Comparison of ENCODE assay signal across 10 mouse cellular contexts in the genomic region with DNA sequence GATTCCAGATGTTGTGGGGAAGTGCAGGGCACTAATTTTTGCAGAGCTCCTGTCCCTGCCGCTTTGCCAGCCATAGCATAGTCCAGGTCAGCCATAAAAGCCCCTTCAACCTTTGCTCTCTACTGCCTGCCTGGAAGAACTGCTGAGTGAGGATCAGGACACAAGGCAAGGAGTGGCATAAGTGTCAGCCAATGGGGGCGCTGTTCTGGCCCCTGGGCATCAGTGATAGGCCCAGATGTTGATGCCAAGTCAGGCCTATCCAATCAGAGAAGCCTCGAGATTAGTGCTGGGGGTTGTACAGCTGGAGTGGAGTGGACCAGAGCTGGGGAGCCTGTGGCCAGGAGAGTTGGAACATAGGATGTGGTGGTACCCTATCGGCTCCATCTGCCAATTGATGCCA. TPM values are rescaled to one million over a fixed set of nuclear protein-coding genes. Genes with fewer than 3 reads are reported as not detected.
DNase-seq lines count a peak whose midpoint lies in the region; ATAC-seq and TF ChIP-seq lines count a peak whose summit lies in the region.
"Had no signal": no experiment of that assay in that cellular context is flagged by ENCODE, and none has a peak within 500 bp of the region (broad histone marks: within the 10 kb centered on the region; RNA-seq: fewer than 3 reads in every experiment).

No protein-coding gene starts in this region.

- H3K27ac ChIP-seq in limb, embryonic 11.5 days (replicated peaks; ENCODE audit: low read depth, low read length) = no peak overlapping the region
- H3K27ac ChIP-seq in limb, embryonic 10.5 days = no peak overlapping the region
- H3K27ac ChIP-seq in ES-E14 (ENCODE audit: insufficient read depth, low read depth, low read length, poor library complexity, severe bottlenecking) = no peak overlapping the region
- H3K27ac ChIP-seq: forebrain, embryonic 15.5 days had no signal

- peak; percentile 42 for DNase-seq in limb, embryonic 11.5 days (ENCODE audit: low spot score)
- DNase-seq in limb, embryonic 10.5 days (ENCODE audit: low spot score) = no peak
- DNase-seq in ES-E14 (ENCODE audit: low read depth, low spot score) = no peak
- no peak for DNase-seq in left cerebral cortex, postnatal 36 days (ENCODE audit: low spot score in 2 of 2)
- DNase-seq in layer of hippocampus, adult 9-11 months = no peak
- DNase-seq in frontal cortex, adult 2 months (ENCODE audit: extremely low spot score in 1 of 2, low spot score in 1 of 2) = no peak

- H3K4me3 ChIP-seq in limb, embryonic 11.5 days (ENCODE audit: low read depth, low read length) = no peak overlapping the region
- no peak overlapping the region for H3K4me3 ChIP-seq in limb, embryonic 10.5 days
- peak overlapping the region in 1 of 2 experiments; percentile 7; a peak in 1 of 4 replicates for H3K4me3 ChIP-seq in ES-E14 (ENCODE audit: insufficient read depth in 1 of 2, low read depth in 1 of 2, low read length in 2 of 2, poor library complexity in 1 of 2, severe bottlenecking in 1 of 2)
- H3K4me3 ChIP-seq: forebrain, embryonic 15.5 days; myocyte had no signal

- no peaks in the 10 kb centered on the region for H3K9me3 ChIP-seq in limb, embryonic 11.5 days (ENCODE audit: control insufficient read depth, low read length)
- H3K9me3 ChIP-seq in limb, embryonic 10.5 days (replicated peaks) = no peaks in the 10 kb centered on the region
- H3K9me3 ChIP-seq in ES-E14 (ENCODE audit: control insufficient read depth, insufficient read depth, low read depth, low read length) = no peaks in the 10 kb centered on the region
- H3K9me3 ChIP-seq: forebrain, embryonic 15.5 days had no signal

- 0 out of 2 replicates have a peak, but pooled peaks cover 3% of the 10 kb centered on the region for H3K4me1 ChIP-seq in limb, embryonic 11.5 days (ENCODE audit: control insufficient read depth, insufficient read depth, low read length)
- H3K4me1 ChIP-seq in limb, embryonic 10.5 days = peaks cover 19% of the 10 kb centered on the region
- H3K4me1 ChIP-seq in ES-E14 (ENCODE audit: control insufficient read depth in 2 of 2, insufficient read depth in 2 of 2, low read length in 2 of 2, poor library complexity in 1 of 2) = peaks cover 0 to 17% of the 10 kb centered on the region in 2 experiments; a peak in 2 of 4 replicates

- intact Hi-C loops in left cerebral cortex, postnatal 36 days (cut with DNase I) = no loop called here

- H3K9ac ChIP-seq in limb, embryonic 11.5 days (ENCODE audit: low read length) = no peak overlapping the region
- H3K9ac ChIP-seq in ES-E14 (ENCODE audit: insufficient read depth, low read depth, low read length, poor library complexity, severe bottlenecking) = no peak overlapping the region
- H3K9ac ChIP-seq: forebrain, embryonic 15.5 days had no signal

- H3K4me2 ChIP-seq in limb, embryonic 11.5 days (ENCODE audit: low read depth, severe bottlenecking) = no peak overlapping the region
- H3K4me2 ChIP-seq: forebrain, embryonic 15.5 days had no signal

- WGBS in limb, embryonic 11.5 days = 32% methylated on average over 4 of the region's 4 CpGs
- WGBS in limb, embryonic 10.5 days = 26% methylated on average over 4 of the region's 4 CpGs

- H3K27me3 ChIP-seq in limb, embryonic 11.5 days (ENCODE audit: control insufficient read depth, insufficient read depth, low read length) = peaks cover 2% of the 10 kb centered on the region; the same call in 1 of the 2 replicates
- peaks cover 43% of the 10 kb centered on the region for H3K27me3 ChIP-seq in limb, embryonic 10.5 days (ENCODE audit: low read depth, poor library complexity, severe bottlenecking)

- in situ Hi-C loops in ES-E14 (cut with MboI; ENCODE audit: low sequenced_read_pairs in 2 of 2, unreplicated experiment in 2 of 2) = no loop called here

- H3K36me3 ChIP-seq in limb, embryonic 11.5 days (ENCODE audit: control insufficient read depth, insufficient read depth, low read length) = no peaks in the 10 kb centered on the region
- no peaks in the 10 kb centered on the region for H3K36me3 ChIP-seq in limb, embryonic 10.5 days
- H3K36me3 ChIP-seq in ES-E14 (ENCODE audit: control insufficient read depth, insufficient read depth, low read length, poor library complexity, severe bottlenecking) = peaks cover 34% of the 10 kb centered on the region
- H3K36me3 ChIP-seq: forebrain, embryonic 15.5 days had no signal

- no peak for ATAC-seq in limb, embryonic 11.5 days (ENCODE audit: insufficient number of reproducible peaks, low FRiP score, low TSS enrichment, low read depth)
- ATAC-seq in granulocyte monocyte progenitor cell, adult 5-6 weeks (replicated peaks; ENCODE audit: poor library complexity, severe bottlenecking) = peak; percentile 26
- peak; percentile 52 for ATAC-seq in megakaryocyte progenitor cell, adult 5-6 weeks (replicated peaks; ENCODE audit: poor library complexity)
- ATAC-seq: forebrain, embryonic 15.5 days had no signal

TF ChIP-seq in ES-E14, 5 proteins besides CTCF, POLR2A, EP300 and RAD21:
- TF ChIP-seq ZNF384 (IDR thresholded peaks at IDR 0.05; ENCODE audit: low read depth, low read length) = no peak
- no peak for TF ChIP-seq ZC3H11A (IDR thresholded peaks at IDR 0.05; ENCODE audit: borderline replicate concordance, low read depth, low read length)
- TF ChIP-seq HCFC1 (IDR thresholded peaks at IDR 0.05; ENCODE audit: borderline replicate concordance, insufficient read depth, low read length) = no peak
- peak; percentile 91 for TF ChIP-seq CHD2 (IDR thresholded peaks at IDR 0.05; ENCODE audit: low read depth, low read length)
- peak; percentile 70 for TF ChIP-seq MAFK (IDR thresholded peaks at IDR 0.05; ENCODE audit: insufficient read depth, low read depth, low read length)

RNA-seq across cellular contexts. Expression of a gene that starts 1.9 kb away (rescaled TPM):
- polyA plus RNA-seq in limb, embryonic 11.5 days (2014; fragmentation: Nextera tagmentation; extraction: Ambion mirVana) = 2.6 and 2.7 TPM in 2 replicates
- polyA plus RNA-seq in limb, embryonic 10.5 days (2016; fragmentation: Nextera tagmentation; extraction: Ambion mirVana) = 2.5 and 2.6 TPM in 2 replicates
- total RNA-seq in ES-E14 (2012; rRNA removed) = 30.5 and 31.7 TPM in 2 replicates
- 7.4 and 8.5 TPM in 2 replicates for total RNA-seq in granulocyte monocyte progenitor cell, adult 5-6 weeks (2014; fragmentation: Nextera tagmentation)
- total RNA-seq in granulocyte monocyte progenitor cell, adult 5-6 weeks (2017) = 0.57 and 2.9 TPM in 2 replicates
- total RNA-seq in megakaryocyte progenitor cell, adult 5-6 weeks (2015) = 3.9 and 6.3 TPM in 2 replicates
- 2.6 and 2.9 TPM in 2 replicates for total RNA-seq in megakaryocyte progenitor cell, adult 5-6 weeks (2017)
- 1 to 10 TPM; 1.9 to 2.2 TPM for total RNA-seq in left cerebral cortex, postnatal 36 days (2021)
- polyA plus RNA-seq in frontal cortex, adult 2 months (2012; rRNA removed) = 2.6 and 2.9 TPM in 2 replicates

RNA-seq across cellular contexts. Expression of a gene that starts 23.8 kb away (rescaled TPM):
- polyA plus RNA-seq in limb, embryonic 11.5 days (2014; fragmentation: Nextera tagmentation; extraction: Ambion mirVana) = 0.17 and 0.35 TPM in 2 replicates
- polyA plus RNA-seq in limb, embryonic 10.5 days (2016; fragmentation: Nextera tagmentation; extraction: Ambion mirVana) = 0.15 and 0.21 TPM in 2 replicates
- total RNA-seq in ES-E14 (2012; rRNA removed) = 68.3 and 88.3 TPM in 2 replicates
- 1.0 TPM in 1 of 2 replicates, not detected in the other for total RNA-seq in granulocyte monocyte progenitor cell, adult 5-6 weeks (2014; fragmentation: Nextera tagmentation)
- total RNA-seq in granulocyte monocyte progenitor cell, adult 5-6 weeks (2017) = not detected in 2 replicates
- total RNA-seq in megakaryocyte progenitor cell, adult 5-6 weeks (2015) = not detected in 2 replicates
- total RNA-seq in megakaryocyte progenitor cell, adult 5-6 weeks (2017) = not detected in 2 replicates
- total RNA-seq in left cerebral cortex, postnatal 36 days (2021) = under 1 TPM in 1 of 2 experiments, not detected in 1; 0.25 TPM
- 0.13 and 0.30 TPM in 2 replicates for polyA plus RNA-seq in frontal cortex, adult 2 months (2012; rRNA removed)

RNA-seq across cellular contexts. Expression of a gene that starts 25.5 kb away (rescaled TPM):
- 0.11 TPM in 1 of 2 replicates, not detected in the other for polyA plus RNA-seq in limb, embryonic 11.5 days (2014; fragmentation: Nextera tagmentation; extraction: Ambion mirVana)
- polyA plus RNA-seq in limb, embryonic 10.5 days (2016; fragmentation: Nextera tagmentation; extraction: Ambion mirVana) = 0.10 TPM in 1 of 2 replicates, not detected in the other
- total RNA-seq in ES-E14 (2012; rRNA removed) = 328 and 388 TPM in 2 replicates
- total RNA-seq in granulocyte monocyte progenitor cell, adult 5-6 weeks (2014; fragmentation: Nextera tagmentation) = 0.45 TPM in 1 of 2 replicates, not detected in the other
- total RNA-seq in granulocyte monocyte progenitor cell, adult 5-6 weeks (2017) = 0.67 and 1.6 TPM in 2 replicates
- total RNA-seq in megakaryocyte progenitor cell, adult 5-6 weeks (2015) = 1.5 and 4.4 TPM in 2 replicates
- 1.3 and 3.2 TPM in 2 replicates for total RNA-seq in megakaryocyte progenitor cell, adult 5-6 weeks (2017)
- total RNA-seq in left cerebral cortex, postnatal 36 days (2021) = not detected
- polyA plus RNA-seq in frontal cortex, adult 2 months (2012; rRNA removed) = 0.34 and 0.52 TPM in 2 replicates
- polyA plus RNA-seq: forebrain, embryonic 15.5 days had no signal

RNA-seq across cellular contexts. Expression of a gene that starts 57.3 kb away (rescaled TPM):
- 157 and 161 TPM in 2 replicates for polyA plus RNA-seq in limb, embryonic 11.5 days (2014; fragmentation: Nextera tagmentation; extraction: Ambion mirVana)
- 235 and 259 TPM in 2 replicates for polyA plus RNA-seq in limb, embryonic 10.5 days (2016; fragmentation: Nextera tagmentation; extraction: Ambion mirVana)
- total RNA-seq in ES-E14 (2012; rRNA removed) = 138 and 230 TPM in 2 replicates
- total RNA-seq in granulocyte monocyte progenitor cell, adult 5-6 weeks (2014; fragmentation: Nextera tagmentation) = 30.6 and 39.4 TPM in 2 replicates
- 39.6 and 43.5 TPM in 2 replicates for total RNA-seq in granulocyte monocyte progenitor cell, adult 5-6 weeks (2017)
- total RNA-seq in megakaryocyte progenitor cell, adult 5-6 weeks (2015) = 13.7 and 15.5 TPM in 2 replicates
- total RNA-seq in megakaryocyte progenitor cell, adult 5-6 weeks (2017) = 36.1 and 44.2 TPM in 2 replicates
- 100 to 1,000 TPM; 149 to 153 TPM for total RNA-seq in left cerebral cortex, postnatal 36 days (2021)
- polyA plus RNA-seq in frontal cortex, adult 2 months (2012; rRNA removed) = 164 and 180 TPM in 2 replicates

Comparison
In these comparisons a context has a peak if more than half of its experiments do, and no peak if none do; other contexts are left out.
1. RNA of a gene that starts 23.8 kb away (total RNA-seq): 68.3 to 88.3 TPM in ES-E14; 1.0 TPM in granulocyte monocyte progenitor cell, adult 5-6 weeks, 0.25 TPM in left cerebral cortex, postnatal 36 days and not detected in megakaryocyte progenitor cell, adult 5-6 weeks; every median in the first group is over 10 times any median in the second.
2. RNA of a gene that starts 25.5 kb away (total RNA-seq): 328 to 388 TPM in ES-E14; 1.3 to 4.4 TPM in megakaryocyte progenitor cell, adult 5-6 weeks, 0.45 to 1.6 TPM in granulocyte monocyte progenitor cell, adult 5-6 weeks and not detected in left cerebral cortex, postnatal 36 days; every median in the first group is over 10 times any median in the second.